Mouse (Mus musculus) embryonic facial prominence, embryonic 11.5 days (tissue): ENCODE data around the gene Nol3. TPM values are rescaled to one million over a fixed set of nuclear protein-coding genes. Genes with fewer than 3 reads are reported as not detected.

Experiments
- ATAC-seq: fragments of 200-750 bp; cut with Nextera tagmentation; replicated peaks from 2 replicates; pipeline ENCODE4 v1.8.0; 2017; ENCODE audit warnings: low read depth; ENCODE audit not compliant: insufficient number of reproducible peaks, low FRiP score, low TSS enrichment
- DNase-seq: peaks from one replicate; pipeline ENCODE4 v3.0.0-alpha.2; 2015; ENCODE audit warnings: low spot score
- H3K27ac ChIP-seq: fragments of 300-500 bp; sonication (generic); replicated peaks from 2 replicates; pipeline ENCODE4 v1.5.1; 2014; ENCODE audit warnings: mild to moderate bottlenecking, low read depth, low read length, control low read depth
- H3K27me3 ChIP-seq: fragments of 300-500 bp; sonication (generic); 2 replicates; pipeline ENCODE4 v1.6.1; 2014; ENCODE audit warnings: mild to moderate bottlenecking, low read length, moderate library complexity, mixed read lengths; ENCODE audit not compliant: control insufficient read depth, insufficient read depth
- H3K36me3 ChIP-seq: fragments of 300-500 bp; sonication (generic); replicated peaks from 2 replicates; pipeline ENCODE4 v1.6.1; 2014; ENCODE audit warnings: low read depth, mild to moderate bottlenecking, low read length, moderate library complexity, mixed read lengths; ENCODE audit not compliant: control insufficient read depth, insufficient read depth
- H3K4me1 ChIP-seq: fragments of 300-500 bp; sonication (generic); 2 replicates; pipeline ENCODE4 v1.6.1; 2014; ENCODE audit warnings: low read length, mixed read lengths; ENCODE audit not compliant: control insufficient read depth, insufficient read depth
- H3K4me2 ChIP-seq: fragments of 300-500 bp; sonication (generic); 2 replicates; pipeline ENCODE4 v1.6.1; 2014; ENCODE audit warnings: low read depth, mild to moderate bottlenecking, control low read depth, low read length, moderate library complexity
- H3K4me3 ChIP-seq: fragments of 300-500 bp; sonication (generic); 2 replicates; pipeline ENCODE4 v1.5.1; 2014; ENCODE audit warnings: low read depth, low read length, control low read depth
- H3K9ac ChIP-seq: fragments of 300-500 bp; sonication (generic); replicated peaks from 2 replicates; pipeline ENCODE4 v1.6.1; 2014; ENCODE audit warnings: mild to moderate bottlenecking, control low read depth, low read length
- H3K9me3 ChIP-seq: fragments of 300-500 bp; sonication (generic); replicated peaks from 2 replicates; pipeline ENCODE4 v1.6.1; 2016; ENCODE audit warnings: mild to moderate bottlenecking, low read length, inconsistent platforms, mixed read lengths; ENCODE audit not compliant: control insufficient read depth
- WGBS: fragments of 180-500 bp; shearing (Covaris S2); extraction: QIAGEN DNeasy Blood & Tissue Kit; methylation state at CpG from one replicate; pipeline ENCODE4 v1.1.7; 2014; 5-methylcytosine and 5-hydroxymethylcytosine counted together
- microRNA counts: library from miRNA; unstranded; fragments of <30 nt; microRNA quantifications from one replicate; lab custom pipeline; 2016
- microRNA-seq: library from miRNA; unstranded; fragments of <30 nt; microRNA quantifications from one replicate; pipeline ENCODE4, GENCODE M21; 2016; ENCODE audit warnings: borderline number of aligned reads
- polyA plus RNA-seq: library from polyadenylated mRNA; unstranded; fragments of >200 nt; fragmentation: Nextera tagmentation; extraction: Ambion mirVana; gene quantifications from 2 replicates; pipeline ENCODE4 v1.2.1, GENCODE M21; 2014

The Nol3 gene
- polyA plus RNA-seq, 1 experiment from 2014 or later = 0.84 TPM

DNA sequence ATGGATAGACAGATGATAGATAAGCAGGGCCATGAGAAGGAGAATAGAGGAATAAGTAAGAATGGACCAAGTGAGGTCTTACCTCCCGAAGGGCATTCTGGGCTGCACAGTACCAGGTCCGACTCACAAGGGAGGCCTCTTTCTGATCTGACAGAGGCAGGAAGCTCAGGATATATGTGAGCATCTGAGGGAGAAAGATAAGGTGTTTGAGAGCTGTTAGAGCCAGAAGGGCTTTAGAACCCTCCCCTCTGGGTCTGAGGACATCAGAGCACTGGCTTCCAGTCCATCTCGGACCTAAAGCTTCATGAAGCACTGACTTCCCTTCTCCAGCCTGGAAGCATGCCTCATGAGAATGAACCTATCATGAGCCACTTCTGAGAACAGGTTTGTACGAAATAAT, 47.2 kb downstream of the Nol3 start:
- H3K9me3 ChIP-seq = no peaks in the 10 kb centered on the region
- no peak overlapping the region for H3K4me3 ChIP-seq
- H3K4me2 ChIP-seq = no peak overlapping the region
- H3K9ac ChIP-seq = no peak overlapping the region
- ATAC-seq (no peak), DNase-seq (no peak)
- H3K4me1 ChIP-seq = peaks cover 2% of the 10 kb centered on the region; the same call in 1 of the 2 replicates
- WGBS = 94% methylated on average over 4 of the region's 4 CpGs
- no peaks in the 10 kb centered on the region for H3K36me3 ChIP-seq
- no peak overlapping the region for H3K27ac ChIP-seq
- no peaks in the 10 kb centered on the region for H3K27me3 ChIP-seq

- under 1% methylated on average over 12 of the region's 12 CpGs for WGBS
- Histone ChIP-seq H3K4me1 (peaks cover 2% of the 10 kb centered on the region; the same call in 1 of the 2 replicates), H3K4me3 (peak overlapping the region; percentile 70), H3K27me3 (no peaks in the 10 kb centered on the region), H3K27ac (peak overlapping the region; percentile 22; the same call in 1 of the 2 replicates), H3K9me3 (no peaks in the 10 kb centered on the region), H3K4me2 (peak overlapping the region; percentile 78), H3K36me3 (peaks cover 12% of the 10 kb centered on the region), H3K9ac (peak overlapping the region; percentile 78)
- peak; percentile 73 for ATAC-seq
- DNase-seq = no peak
Observed at GRCm38 (mm10) chr8:105325641-105326093, 49.7 kb downstream of the Nol3 start.

DNA sequence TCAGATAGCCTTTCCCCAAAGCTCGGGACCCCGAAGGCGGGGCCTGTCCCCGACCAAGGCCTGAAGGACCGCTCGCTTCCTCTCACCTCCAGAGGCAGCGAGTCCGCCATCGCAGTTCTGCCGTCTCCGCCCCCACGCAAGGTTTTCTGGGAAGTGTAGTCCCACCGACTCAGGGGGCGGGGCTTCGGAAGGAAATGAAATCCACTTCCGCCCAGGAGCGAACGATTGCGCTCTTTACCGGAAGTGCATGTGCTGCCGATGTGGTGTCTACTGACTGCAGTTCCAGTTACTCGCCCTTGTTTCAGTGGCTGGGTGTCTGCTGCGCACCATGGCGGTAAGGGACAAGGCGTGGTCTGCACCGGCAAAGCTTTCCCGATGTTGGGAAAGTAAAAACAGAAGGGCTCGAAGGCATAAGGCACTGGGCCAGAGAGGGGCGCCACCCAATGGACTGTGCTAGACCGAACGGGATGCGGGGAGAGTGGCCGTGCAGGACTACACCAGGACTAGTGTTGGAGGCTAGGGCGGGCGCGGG, 50.3 kb downstream of the Nol3 start, which contains the start of the genes Lrrc29 and Tmem208:
TSS of gene Lrrc29 (minus strand) at position 138 of the 532 bp plus-strand sequence.
TSS of gene Tmem208 (plus strand) at position 214 of the 532 bp plus-strand sequence.
- Histone ChIP-seq H3K9me3 (no peaks in the 10 kb centered on the region), H3K4me2 (peak within 1 kb of the TSS; percentile 84), H3K36me3 (peaks cover 15% of the 10 kb centered on the region), H3K27me3 (no peaks in the 10 kb centered on the region), H3K27ac (peak within 1 kb of the TSS; percentile 52), H3K9ac (peak within 1 kb of the TSS; percentile 78), H3K4me3 (peak within 1 kb of the TSS; percentile 70), H3K4me1 (peaks cover 2% of the 10 kb centered on the region; the same call in 1 of the 2 replicates)
- DNase-seq = peak; percentile 97
- peak; percentile 90 for ATAC-seq
- 0% methylated on average over 36 of the region's 36 CpGs for WGBS

DNA sequence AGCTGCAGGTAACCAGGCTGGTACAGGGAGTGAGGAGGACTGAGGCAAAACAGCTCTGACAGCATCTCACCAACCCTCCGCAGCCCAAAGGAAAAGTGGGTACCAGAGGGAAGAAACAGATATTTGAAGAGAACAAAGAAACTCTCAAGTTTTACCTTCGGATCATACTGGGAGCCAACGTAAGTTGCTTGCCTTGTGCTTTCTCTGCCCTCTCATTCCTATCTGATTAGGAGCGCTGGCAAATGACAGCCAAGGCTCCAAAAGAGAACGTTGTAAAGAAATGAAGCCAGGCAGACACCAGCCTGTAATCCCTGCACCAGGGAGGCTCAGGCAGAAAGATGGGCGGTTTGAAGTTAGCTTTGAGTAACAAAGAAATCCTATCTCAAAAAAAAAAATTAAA, 51.0 kb downstream of the Nol3 start:
- Histone ChIP-seq H3K27me3 (no peaks in the 10 kb centered on the region), H3K4me1 (peaks cover 2% of the 10 kb centered on the region; the same call in 1 of the 2 replicates), H3K4me3 (peak overlapping the region; percentile 70), H3K9me3 (no peaks in the 10 kb centered on the region), H3K9ac (peak overlapping the region; percentile 78), H3K4me2 (peak overlapping the region; percentile 84), H3K27ac (no peak overlapping the region), H3K36me3 (peaks cover 18% of the 10 kb centered on the region)
- WGBS = 43% methylated on average over 6 of the region's 6 CpGs
- DNase-seq = no peak
- ATAC-seq = no peak

DNA sequence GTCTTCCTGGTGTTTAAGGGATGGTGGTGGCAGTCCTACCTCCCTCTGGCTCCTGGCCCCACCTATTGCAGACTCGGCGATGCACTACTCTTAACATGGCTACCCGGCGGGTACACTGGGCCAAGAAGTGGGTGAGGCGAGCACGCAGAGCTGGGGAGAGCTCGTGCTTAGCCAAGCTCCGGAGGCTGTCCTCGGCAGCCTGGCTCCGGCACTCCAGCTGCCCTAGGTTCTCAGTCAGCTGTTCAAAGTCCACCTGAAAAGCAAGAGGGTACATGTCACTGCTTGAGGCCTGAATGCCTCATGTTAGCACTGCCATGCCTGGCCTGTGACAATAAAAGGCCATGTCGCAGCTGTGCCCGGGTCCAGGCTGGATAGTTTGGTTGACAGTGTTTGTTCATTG, 54.4 kb downstream of the Nol3 start:
- DNase-seq (no peak), ATAC-seq (no peak)
- Histone ChIP-seq H3K27me3 (no peaks in the 10 kb centered on the region), H3K27ac (no peak overlapping the region), H3K9ac (no peak overlapping the region), H3K4me1 (peaks cover 1% of the 10 kb centered on the region; the same call in 1 of the 2 replicates), H3K4me2 (no peak overlapping the region), H3K9me3 (no peaks in the 10 kb centered on the region), H3K36me3 (peaks cover 18% of the 10 kb centered on the region), H3K4me3 (no peak overlapping the region)
- 90% methylated on average over 12 of the region's 12 CpGs for WGBS

GRCm38 (mm10) chr8:105331469-105331868, 55.5 kb downstream of the Nol3 start:
- Histone ChIP-seq H3K9ac (no peak overlapping the region), H3K9me3 (no peaks in the 10 kb centered on the region), H3K4me2 (no peak overlapping the region), H3K36me3 (peaks cover 20% of the 10 kb centered on the region), H3K27me3 (no peaks in the 10 kb centered on the region), H3K27ac (no peak overlapping the region), H3K4me3 (no peak overlapping the region), H3K4me1 (no peaks in the 10 kb centered on the region)
- 94% methylated on average over 22 of the region's 22 CpGs for WGBS
- ATAC-seq (no peak), DNase-seq (no peak)

MicroRNAs within 50 kb of the gene (microRNA counts, 519-probe panel; counts per million panel counts)
- microRNA mmu-miR-328 (lab: Ali Mortazavi, UCI) = 2,729 counts per million, percentile 32 among the panel's probes with 10 or more counts

Small RNA genes within 50 kb of the gene (microRNA-seq; reads per million reads assigned to microRNA genes)
- not detected for gene Gm27320
- 209 reads per million, percentile 53 among the genes with 10 or more reads in this experiment for gene Mir328

Other genes starting within 250 kb of the Nol3 start
- not detected in 2 replicates for gene Ces3a, start 227.5 kb upstream of the Nol3 start, polyA plus RNA-seq
- not detected in 2 replicates for gene Ces3b, start 192.4 kb upstream of the Nol3 start, polyA plus RNA-seq
- gene Ces4a, start 144.3 kb upstream of the Nol3 start, polyA plus RNA-seq = not detected in 2 replicates
- gene Cbfb, start 105.5 kb upstream of the Nol3 start, polyA plus RNA-seq = 119 and 139 TPM in 2 replicates
- gene D230025D16Rik, start 51.0 kb upstream of the Nol3 start, polyA plus RNA-seq = 30.8 and 31.5 TPM in 2 replicates
- gene B3gnt9, start 21.0 kb upstream of the Nol3 start, polyA plus RNA-seq = 2.3 and 3.3 TPM in 2 replicates
- 14.0 and 16.6 TPM in 2 replicates for gene Tradd, start 11.5 kb upstream of the Nol3 start, polyA plus RNA-seq
- 1.2 and 2.0 TPM in 2 replicates for gene Fbxl8, start 11.5 kb upstream of the Nol3 start, polyA plus RNA-seq
- gene Hsf4, start 6.3 kb upstream of the Nol3 start, polyA plus RNA-seq = 0.13 TPM in 1 of 2 replicates, not detected in the other
- gene 4931428F04Rik, start 13.7 kb downstream of the Nol3 start, polyA plus RNA-seq = 23.6 and 25.2 TPM in 2 replicates
- gene Exoc3l, start 20.0 kb downstream of the Nol3 start, polyA plus RNA-seq = 7.2 and 8.2 TPM in 2 replicates
- gene E2f4, start 21.5 kb downstream of the Nol3 start, polyA plus RNA-seq = 103 and 110 TPM in 2 replicates
- gene Elmo3, start 29.5 kb downstream of the Nol3 start, polyA plus RNA-seq = 2.8 and 3.3 TPM in 2 replicates
- 0.83 and 0.98 TPM in 2 replicates for gene Lrrc29, start 50.1 kb downstream of the Nol3 start, polyA plus RNA-seq
- 91.7 and 99.6 TPM in 2 replicates for gene Tmem208, start 50.2 kb downstream of the Nol3 start, polyA plus RNA-seq
- gene Fhod1, start 71.8 kb downstream of the Nol3 start, polyA plus RNA-seq = 1.8 and 2.6 TPM in 2 replicates
- 3.8 and 4.0 TPM in 2 replicates for gene Slc9a5, start 72.7 kb downstream of the Nol3 start, polyA plus RNA-seq
- 0.28 and 0.29 TPM in 2 replicates for gene Plekhg4, start 97.1 kb downstream of the Nol3 start, polyA plus RNA-seq
- not detected in 2 replicates for gene Kctd19, start 137.4 kb downstream of the Nol3 start, polyA plus RNA-seq
- 0.39 and 0.49 TPM in 2 replicates for gene Lrrc36, start 137.4 kb downstream of the Nol3 start, polyA plus RNA-seq
- 49.5 and 59.1 TPM in 2 replicates for gene Tppp3, start 195.4 kb downstream of the Nol3 start, polyA plus RNA-seq
- gene Zdhhc1, start 220.8 kb downstream of the Nol3 start, polyA plus RNA-seq = 15.0 and 17.9 TPM in 2 replicates
- 11.9 and 12.6 TPM in 2 replicates for gene Hsd11b2, start 242.6 kb downstream of the Nol3 start, polyA plus RNA-seq